Mouse (Mus musculus) kidney, adult 2 months (tissue): ENCODE results near the gene Pla2g2c.

ENCODE experiments used
- CTCF ChIP-seq: fragments of 200-500 bp; conservative IDR thresholded peaks from 2 replicates; pipeline ENCODE4 v1.5.1; 2011; ENCODE audit warnings: low read depth, mild to moderate bottlenecking, control low read depth, low read length, moderate library complexity, mixed read lengths; ENCODE audit not compliant: insufficient read depth, insufficient read length
- POLR2A ChIP-seq: fragments of 200-500 bp; IDR thresholded peaks from one replicate; pipeline ENCODE4 v1.6.1; 2011; ENCODE audit warnings: low read depth, low read length, control low read depth

DNA sequence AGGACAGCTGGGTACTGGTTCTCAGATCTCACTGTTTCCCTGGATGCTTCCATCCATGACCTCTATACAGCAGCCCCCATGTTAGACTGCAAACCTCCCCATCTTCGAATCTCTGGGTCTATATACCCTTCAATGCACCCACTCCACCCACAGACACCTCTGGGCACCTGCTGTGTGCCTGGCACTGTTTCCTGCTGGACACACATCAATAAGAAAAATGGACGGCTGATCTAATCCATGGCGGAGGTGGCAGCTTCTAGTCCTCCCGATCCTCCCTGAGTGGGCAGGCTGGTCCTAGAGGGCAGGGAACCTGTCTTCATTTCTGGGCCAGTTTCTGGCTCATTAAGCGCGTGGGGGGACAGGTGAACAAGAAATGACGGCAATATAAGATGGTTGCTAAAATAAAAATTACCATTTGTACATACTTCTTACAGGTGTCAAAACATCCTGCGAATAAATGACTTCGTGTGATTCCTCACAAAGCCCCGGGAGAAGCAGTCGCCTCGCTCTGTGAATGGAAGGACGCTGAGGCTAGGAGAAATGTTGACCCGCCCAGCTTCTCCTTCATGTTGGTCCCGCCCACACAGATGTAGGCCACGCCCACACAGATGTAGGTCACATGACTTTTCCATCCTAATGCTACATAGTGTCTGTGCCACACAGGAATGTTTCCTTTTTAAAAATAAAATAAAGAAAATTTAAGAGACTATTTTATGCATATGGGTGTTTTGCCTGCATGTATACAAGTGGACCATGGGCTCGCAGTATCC lies 13.4 kb upstream of the Pla2g2c start:
- TF ChIP-seq POLR2A, result no peak
- TF ChIP-seq CTCF, result no peak
